Mouse (Mus musculus) layer of hippocampus, adult 2 months (tissue): ENCODE data around the gene Gm14391. TPM values are rescaled to one million over a fixed set of nuclear protein-coding genes. Genes with fewer than 3 reads are reported as not detected.

Experiments
- total RNA-seq, 2 experiments: library from RNA; stranded (reverse); gene quantifications; 2 replicates each; pipeline ENCODE4 v1.2.3; 2021

Gene Gm14391
- total RNA-seq, 2 experiments from 2014 or later = 109 to 113 TPM

Other genes starting within 250 kb of the Gm14391 start
- 1 to 10 TPM; 1.5 to 2.0 TPM for gene Gm14444, start 196.7 kb downstream of the Gm14391 start, total RNA-seq
- not detected for gene Gm14393, start 139.1 kb downstream of the Gm14391 start, total RNA-seq
- 10 to 100 TPM; 20.0 to 21.1 TPM for gene Gm14399, start 64.9 kb downstream of the Gm14391 start, total RNA-seq
- gene Gm14443, start 31.0 kb downstream of the Gm14391 start, total RNA-seq = 1 to 10 TPM; 6.6 to 7.3 TPM
- under 1 TPM in 1 of 2 experiments, not detected in 1; 0.59 TPM for gene Gm14440, start 68.2 kb upstream of the Gm14391 start, total RNA-seq
- gene Gm4631, start 131.3 kb upstream of the Gm14391 start, total RNA-seq = 10 to 100 TPM; 66.9 to 70.6 TPM
- gene Zfp968, start 165.5 kb upstream of the Gm14391 start, total RNA-seq = 1 to 10 TPM; 5.5 to 7.0 TPM
- 10 to 100 TPM; 12.4 to 18.0 TPM for gene Gm4724, start 228.9 kb upstream of the Gm14391 start, total RNA-seq